Mouse (Mus musculus) hindbrain, embryonic 16.5 days (tissue): ENCODE results near the gene Sdsl. TPM values are rescaled to one million over a fixed set of nuclear protein-coding genes. Genes with fewer than 3 reads are reported as not detected.

Experiments
- ATAC-seq: fragments of 200-750 bp; cut with Nextera tagmentation; 2 replicates; pipeline ENCODE4 v1.8.0; 2017; ENCODE audit warnings: moderate TSS enrichment, moderate library complexity
- H3K27ac ChIP-seq: fragments of 300-500 bp; sonication (generic); 2 replicates; pipeline ENCODE4 v1.5.1; 2014; ENCODE audit warnings: low read depth, mild to moderate bottlenecking, control low read depth, low read length, moderate library complexity
- H3K27me3 ChIP-seq: fragments of 300-500 bp; sonication (generic); replicated peaks from 2 replicates; pipeline ENCODE4 v1.6.1; 2014; ENCODE audit warnings: low read length; ENCODE audit not compliant: control insufficient read depth, insufficient read depth
- H3K36me3 ChIP-seq: fragments of 300-500 bp; sonication (generic); 2 replicates; pipeline ENCODE4 v1.6.1; 2014; ENCODE audit warnings: mild to moderate bottlenecking, low read length, moderate library complexity, mixed read lengths; ENCODE audit not compliant: control insufficient read depth, insufficient read depth
- H3K4me1 ChIP-seq: fragments of 300-500 bp; sonication (generic); 2 replicates; pipeline ENCODE4 v1.6.1; 2014; ENCODE audit warnings: low read depth, low read length; ENCODE audit not compliant: control insufficient read depth, insufficient read depth
- H3K4me2 ChIP-seq: fragments of 300-500 bp; sonication (generic); 2 replicates; pipeline ENCODE4 v1.6.1; 2014; ENCODE audit warnings: mild to moderate bottlenecking, low read length, control low read depth, moderate library complexity
- H3K4me3 ChIP-seq: fragments of 300-500 bp; sonication (generic); 2 replicates; pipeline ENCODE4 v1.5.1; 2014; ENCODE audit warnings: mild to moderate bottlenecking, low read length, control low read depth, moderate library complexity
- H3K9ac ChIP-seq: fragments of 300-500 bp; sonication (generic); 2 replicates; pipeline ENCODE4 v1.6.1; 2014; ENCODE audit warnings: low read depth, mild to moderate bottlenecking, control low read depth, low read length, moderate library complexity
- H3K9me3 ChIP-seq: fragments of 300-500 bp; sonication (generic); 2 replicates; pipeline ENCODE4 v1.6.1; 2014; ENCODE audit warnings: mild to moderate bottlenecking, low read length, moderate library complexity; ENCODE audit not compliant: control insufficient read depth
- WGBS: fragments of 180-500 bp; shearing (Covaris S2); extraction: QIAGEN DNeasy Blood & Tissue Kit; methylation state at CpG from one replicate; pipeline ENCODE4 v1.1.7; 2014; 5-methylcytosine and 5-hydroxymethylcytosine counted together
- polyA plus RNA-seq: library from polyadenylated mRNA; unstranded; fragments of >200 nt; fragmentation: Nextera tagmentation; extraction: Ambion mirVana; gene quantifications from 2 replicates; pipeline ENCODE4 v1.2.1, GENCODE M21; 2015

Sdsl gene
- polyA plus RNA-seq, 1 experiment from 2014 or later = 9.4 TPM

DNA sequence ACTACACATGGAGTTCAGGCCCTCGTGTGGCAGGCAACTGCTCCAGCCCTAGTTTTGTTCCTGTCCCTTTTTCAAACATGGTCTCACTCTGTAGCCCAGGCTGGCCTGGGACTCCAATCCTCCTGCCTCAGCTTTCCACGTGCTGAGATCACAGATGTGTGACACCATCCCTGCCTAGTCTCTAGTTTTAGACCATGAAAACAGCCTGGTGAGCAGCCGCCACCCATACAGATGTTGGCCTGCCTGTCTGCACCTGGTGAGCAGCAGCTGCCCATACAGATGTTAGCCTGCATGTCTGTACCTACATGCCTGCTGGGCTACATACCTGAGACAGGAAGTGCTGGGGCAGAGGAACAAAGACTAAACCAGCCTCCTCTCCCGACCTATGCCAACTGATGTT lies 26.6 kb upstream of the Sdsl start:
- H3K4me3 ChIP-seq = no peak overlapping the region
- no peak overlapping the region for H3K27ac ChIP-seq
- no peak overlapping the region for H3K4me2 ChIP-seq
- H3K9me3 ChIP-seq = no peaks in the 10 kb centered on the region
- ATAC-seq = no peak
- H3K9ac ChIP-seq = no peak overlapping the region
- 92% methylated on average over 4 of the region's 4 CpGs for WGBS
- no peaks in the 10 kb centered on the region for H3K27me3 ChIP-seq
- H3K36me3 ChIP-seq = no peaks in the 10 kb centered on the region; the same call in 1 of the 2 replicates
- peaks cover 14% of the 10 kb centered on the region for H3K4me1 ChIP-seq

- no peaks in the 10 kb centered on the region for H3K9me3 ChIP-seq
- H3K4me1 ChIP-seq = peaks cover 5% of the 10 kb centered on the region
- no peaks in the 10 kb centered on the region for H3K27me3 ChIP-seq
- no peak for ATAC-seq
- H3K36me3 ChIP-seq = peaks cover 2% of the 10 kb centered on the region; the same call in 1 of the 2 replicates
- no peak overlapping the region for H3K9ac ChIP-seq
- H3K4me2 ChIP-seq = no peak overlapping the region
- WGBS = 91% methylated on average over 3 of the region's 3 CpGs
- no peak overlapping the region for H3K4me3 ChIP-seq
- no peak overlapping the region for H3K27ac ChIP-seq
Observed at GRCm38 (mm10) chr5:120497071-120497470, 24.5 kb upstream of the Sdsl start.

DNA sequence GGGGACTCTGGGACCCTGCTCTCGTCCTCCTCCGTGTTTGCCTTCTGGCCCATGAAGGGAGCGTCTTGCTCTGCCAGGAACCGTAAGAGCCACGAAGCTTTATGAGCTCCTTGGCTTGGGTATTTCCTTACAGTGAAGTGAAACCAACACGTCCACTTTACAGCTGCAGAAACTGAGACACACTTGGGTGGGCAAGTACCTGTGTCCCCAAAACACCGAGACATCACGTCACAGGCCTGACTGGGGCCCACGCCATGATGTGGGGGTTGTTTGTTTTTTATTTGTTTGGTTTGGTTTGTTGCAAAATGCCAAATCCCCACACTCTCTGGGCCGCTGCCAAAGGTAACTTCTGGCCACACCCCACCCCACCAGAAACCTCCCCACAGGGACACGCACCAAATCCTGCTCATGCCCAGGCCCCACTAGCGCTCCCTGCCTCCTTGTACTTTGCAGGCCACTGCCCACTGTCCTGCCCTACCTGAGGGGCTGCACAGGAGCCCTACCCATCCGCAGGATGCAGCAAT lies 23.2 kb upstream of the Sdsl start:
- Histone ChIP-seq H3K27me3 (no peaks in the 10 kb centered on the region), H3K9ac (no peak overlapping the region), H3K27ac (no peak overlapping the region), H3K4me2 (no peak overlapping the region), H3K36me3 (peaks cover 3% of the 10 kb centered on the region; the same call in 1 of the 2 replicates), H3K4me3 (no peak overlapping the region), H3K4me1 (no peaks in the 10 kb centered on the region; the same call in 1 of the 2 replicates), H3K9me3 (no peaks in the 10 kb centered on the region)
- ATAC-seq = no peak
- 87% methylated on average over 13 of the region's 13 CpGs for WGBS

- ATAC-seq = no peak
- 69% methylated on average over 10 of the region's 10 CpGs for WGBS
- Histone ChIP-seq H3K27ac (no peak overlapping the region), H3K36me3 (peaks cover 3% of the 10 kb centered on the region; the same call in 1 of the 2 replicates), H3K27me3 (no peaks in the 10 kb centered on the region), H3K4me2 (no peak overlapping the region), H3K9me3 (no peaks in the 10 kb centered on the region), H3K4me3 (no peak overlapping the region), H3K4me1 (no peaks in the 10 kb centered on the region; the same call in 1 of the 2 replicates), H3K9ac (no peak overlapping the region)
Observed at GRCm38 (mm10) chr5:120495064-120495702, 22.6 kb upstream of the Sdsl start.

DNA sequence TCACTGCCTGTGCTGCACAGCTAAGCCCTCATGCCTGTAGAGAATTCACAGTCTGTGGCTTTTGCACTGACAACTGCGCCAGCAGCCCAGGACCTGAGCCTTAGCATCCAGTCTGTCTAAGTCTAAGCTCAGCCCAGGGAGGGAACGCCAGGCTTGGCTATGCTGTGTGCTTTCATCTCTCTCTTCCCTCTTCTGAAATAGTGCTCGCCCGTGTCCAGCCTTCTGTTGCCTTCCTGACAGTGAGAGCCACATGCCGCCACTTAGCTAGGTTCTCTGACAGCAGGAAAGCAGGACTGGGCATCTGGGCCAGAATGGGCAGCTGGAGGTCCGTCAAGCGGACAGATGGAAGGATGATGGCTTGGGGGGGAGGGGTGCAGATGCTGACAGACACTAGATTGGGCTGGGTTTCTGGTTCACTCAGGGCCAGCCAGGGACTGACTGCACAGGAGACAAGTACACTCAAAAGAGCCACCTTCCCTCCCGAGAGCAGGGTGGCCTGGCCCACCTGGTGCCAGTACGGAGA lies 21.3 kb upstream of the Sdsl start:
- Histone ChIP-seq H3K9me3 (no peaks in the 10 kb centered on the region), H3K4me1 (no peaks in the 10 kb centered on the region; the same call in 1 of the 2 replicates), H3K9ac (no peak overlapping the region), H3K27me3 (no peaks in the 10 kb centered on the region), H3K4me2 (no peak overlapping the region), H3K27ac (no peak overlapping the region), H3K4me3 (no peak overlapping the region), H3K36me3 (peaks cover 3% of the 10 kb centered on the region; the same call in 1 of the 2 replicates)
- no peak for ATAC-seq
- WGBS = 65% methylated on average over 9 of the region's 9 CpGs

GRCm38 (mm10) chr5:120493440-120493839 lies 20.8 kb upstream of the Sdsl start:
- Histone ChIP-seq H3K4me2 (no peak overlapping the region), H3K4me3 (no peak overlapping the region), H3K9ac (no peak overlapping the region), H3K36me3 (peaks cover 3% of the 10 kb centered on the region; the same call in 1 of the 2 replicates), H3K27me3 (no peaks in the 10 kb centered on the region), H3K27ac (no peak overlapping the region), H3K9me3 (no peaks in the 10 kb centered on the region), H3K4me1 (no peaks in the 10 kb centered on the region; the same call in 1 of the 2 replicates)
- WGBS = 87% methylated on average over 6 of the region's 6 CpGs
- ATAC-seq = no peak

GRCm38 (mm10) chr5:120492437-120492836 lies 19.8 kb upstream of the Sdsl start:
- ATAC-seq = no peak
- Histone ChIP-seq H3K36me3 (peaks cover 3% of the 10 kb centered on the region; the same call in 1 of the 2 replicates), H3K4me2 (no peak overlapping the region), H3K27ac (no peak overlapping the region), H3K9me3 (no peaks in the 10 kb centered on the region), H3K27me3 (no peaks in the 10 kb centered on the region), H3K9ac (no peak overlapping the region), H3K4me1 (no peaks in the 10 kb centered on the region; the same call in 1 of the 2 replicates), H3K4me3 (no peak overlapping the region)
- 61% methylated on average over 11 of the region's 11 CpGs for WGBS

DNA sequence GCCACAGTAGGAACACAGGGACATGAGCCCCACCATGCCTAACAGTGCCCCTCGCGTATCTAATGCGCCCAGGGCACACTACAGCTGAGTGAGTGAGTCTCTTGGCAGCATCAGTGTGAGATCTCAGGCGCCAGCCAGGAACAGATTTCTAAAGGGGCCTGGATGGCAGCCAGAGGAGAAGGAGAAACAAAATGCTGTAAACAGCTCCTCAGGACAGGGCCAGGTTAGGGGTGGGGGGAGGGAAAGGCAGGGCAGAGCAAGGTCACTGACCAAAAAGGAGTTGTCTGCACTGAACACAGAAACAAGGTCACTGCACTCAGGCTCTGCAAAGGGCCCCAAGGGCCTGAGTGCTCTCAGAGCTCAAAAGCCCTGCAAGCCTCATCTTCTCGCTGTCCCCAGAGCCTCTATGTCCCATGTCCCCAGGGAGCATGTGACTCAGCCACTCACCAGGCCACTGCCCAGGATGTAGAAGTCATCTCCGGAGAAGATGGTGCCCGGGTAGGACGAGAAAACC lies 18.1 kb upstream of the Sdsl start:
- no peaks in the 10 kb centered on the region for H3K9me3 ChIP-seq
- WGBS = 59% methylated on average over 8 of the region's 8 CpGs
- no peaks in the 10 kb centered on the region for H3K27me3 ChIP-seq
- peak overlapping the region; percentile 48; the same call in 1 of the 2 replicates for H3K27ac ChIP-seq
- ATAC-seq = peak; percentile 66; the same call in 1 of the 2 replicates
- H3K36me3 ChIP-seq = peaks cover 17% of the 10 kb centered on the region
- no peak overlapping the region for H3K4me3 ChIP-seq
- no peaks in the 10 kb centered on the region; the same call in 1 of the 2 replicates for H3K4me1 ChIP-seq
- H3K4me2 ChIP-seq = no peak overlapping the region
- no peak overlapping the region for H3K9ac ChIP-seq

- 93% methylated on average over 8 of the region's 8 CpGs for WGBS
Observed at GRCm38 (mm10) chr5:120487844-120488243, 15.2 kb upstream of the Sdsl start.

More at GRCm38 (mm10) chr5:120487844-120488243, 15.2 kb upstream of the Sdsl start:
- ATAC-seq = no peak
- no peak overlapping the region for H3K4me2 ChIP-seq
- no peaks in the 10 kb centered on the region for H3K4me1 ChIP-seq
- no peak overlapping the region for H3K4me3 ChIP-seq
- H3K36me3 ChIP-seq = peaks cover 19% of the 10 kb centered on the region
- H3K27ac ChIP-seq = no peak overlapping the region
- H3K9me3 ChIP-seq = no peaks in the 10 kb centered on the region
- H3K9ac ChIP-seq = no peak overlapping the region
- no peaks in the 10 kb centered on the region for H3K27me3 ChIP-seq
